8 mouse cellular contexts compared by ENCODE assay signal in genomic region chr17:24839842-24840241, GRCm38 (mm10). TPM values are rescaled to one million over a fixed set of nuclear protein-coding genes. Genes with fewer than 3 reads are reported as not detected.
DNase-seq lines count a peak whose midpoint lies in the region; ATAC-seq and TF ChIP-seq lines count a peak whose summit lies in the region.

Gene Hagh, plus strand, starts transcription at chr17:24840143.

- H3K4me3 ChIP-seq in testis, adult 2 months (ENCODE audit: control insufficient read depth, low read depth, low read length), result no peak within 1 kb of the TSS
- H3K4me3 ChIP-seq in embryonic fibroblast, embryonic 13.5 days (ENCODE audit: insufficient read depth, low read length), result no peak within 1 kb of the TSS
- H3K4me3 ChIP-seq in heart, embryonic 16.5 days (ENCODE audit: low read length), result no peak within 1 kb of the TSS
- H3K4me3 ChIP-seq in neural tube, embryonic 14.5 days (ENCODE audit: low read depth, low read length), result no peak within 1 kb of the TSS

- H3K36me3 ChIP-seq in testis, adult 2 months (ENCODE audit: control insufficient read depth, insufficient read depth, low read length), result no peaks in the 10 kb centered on the region
- H3K36me3 ChIP-seq in heart, embryonic 16.5 days (ENCODE audit: control insufficient read depth, insufficient read depth), result no peaks in the 10 kb centered on the region
- no peaks in the 10 kb centered on the region for H3K36me3 ChIP-seq in neural tube, embryonic 14.5 days (ENCODE audit: control insufficient read depth, insufficient read depth, low read length)

- no peak for DNase-seq in testis, postnatal 14 days (ENCODE audit: low spot score)
- no peak for DNase-seq in left cerebral cortex, postnatal 4 days
- no peak for DNase-seq in T-cell, adult 2 months (ENCODE audit: low spot score)
- no peak for DNase-seq in spleen, postnatal 10 days (ENCODE audit: low spot score in 2 of 2)

- H3K27ac ChIP-seq in testis, adult 2 months (ENCODE audit: control insufficient read depth, insufficient read depth, low read depth, low read length), result no peak within 1 kb of the TSS
- no peak within 1 kb of the TSS for H3K27ac ChIP-seq in embryonic fibroblast, embryonic 13.5 days (ENCODE audit: insufficient read depth, low read length)
- H3K27ac ChIP-seq in heart, embryonic 16.5 days (ENCODE audit: low read length), result no peak within 1 kb of the TSS
- H3K27ac ChIP-seq in neural tube, embryonic 14.5 days (ENCODE audit: low read depth, low read length), result no peak within 1 kb of the TSS

- no peak within 1 kb of the TSS for H3K4me2 ChIP-seq in heart, embryonic 16.5 days (ENCODE audit: low read depth, low read length)
- no peak within 1 kb of the TSS for H3K4me2 ChIP-seq in neural tube, embryonic 14.5 days (ENCODE audit: low read depth, low read length)

- TF ChIP-seq POLR2A in testis, adult 2 months (IDR thresholded peaks at IDR 0.05; ENCODE audit: control insufficient read depth, low read depth, low read length), result no peak
- TF ChIP-seq POLR2A in embryonic fibroblast, embryonic 13.5 days (IDR thresholded peaks at IDR 0.05; ENCODE audit: low read depth, low read length), result no peak

- intact Hi-C loops in left cerebral cortex, postnatal 4 days (cut with DNase I), result no loop called here

- 46% methylated on average over 8 of the region's 8 CpGs for WGBS in heart, embryonic 16.5 days
- WGBS in neural tube, embryonic 14.5 days, result 77% methylated on average over 8 of the region's 8 CpGs

- no peak for TF ChIP-seq CTCF in testis, adult 2 months (IDR thresholded peaks at IDR 0.05; ENCODE audit: control insufficient read depth, insufficient read depth, insufficient replicate concordance, low read depth, low read length)
- TF ChIP-seq CTCF in embryonic fibroblast, embryonic 13.5 days (IDR thresholded peaks at IDR 0.05; ENCODE audit: borderline replicate concordance, insufficient read depth, low read length), result no peak

- ATAC-seq in heart, embryonic 16.5 days (replicated peaks; ENCODE audit: extremely low read depth, insufficient read depth, low FRiP score), result no peak
- ATAC-seq in neural tube, embryonic 14.5 days (ENCODE audit: low read depth), result no peak

- H3K4me1 ChIP-seq in testis, adult 2 months (ENCODE audit: control insufficient read depth, insufficient read depth, low read length), result no peaks in the 10 kb centered on the region; the same call in 1 of the 2 replicates
- no peaks in the 10 kb centered on the region for H3K4me1 ChIP-seq in embryonic fibroblast, embryonic 13.5 days (ENCODE audit: control insufficient read depth, insufficient read depth, low read length)
- H3K4me1 ChIP-seq in heart, embryonic 16.5 days (ENCODE audit: control insufficient read depth, insufficient read depth, low read length), result peaks cover 3% of the 10 kb centered on the region
- no peaks in the 10 kb centered on the region for H3K4me1 ChIP-seq in neural tube, embryonic 14.5 days (ENCODE audit: control insufficient read depth, insufficient read depth, low read length)

- no peaks in the 10 kb centered on the region for H3K9me3 ChIP-seq in heart, embryonic 16.5 days (replicated peaks; ENCODE audit: control insufficient read depth, low read length)
- no peaks in the 10 kb centered on the region for H3K9me3 ChIP-seq in neural tube, embryonic 14.5 days (ENCODE audit: control insufficient read depth, low read length)

- no peaks in the 10 kb centered on the region for H3K27me3 ChIP-seq in testis, adult 2 months (ENCODE audit: control insufficient read depth, insufficient read depth, low read length)
- H3K27me3 ChIP-seq in heart, embryonic 16.5 days (ENCODE audit: control insufficient read depth, insufficient read depth, low read length), result peaks cover 5% of the 10 kb centered on the region
- no peaks in the 10 kb centered on the region for H3K27me3 ChIP-seq in neural tube, embryonic 14.5 days (ENCODE audit: control insufficient read depth, insufficient read depth, low read length)

- no peak within 1 kb of the TSS for H3K9ac ChIP-seq in heart, embryonic 16.5 days (ENCODE audit: low read length)
- H3K9ac ChIP-seq in neural tube, embryonic 14.5 days (replicated peaks; ENCODE audit: low read depth, low read length), result no peak within 1 kb of the TSS

RNA-seq across cellular contexts. Expression of gene Hagh, which starts in this region (rescaled TPM):
- polyA plus RNA-seq in testis, adult 2 months (2012; rRNA removed), result 529 and 573 TPM in 2 replicates
- 14.3 and 18.9 TPM in 2 replicates for polyA plus RNA-seq in embryonic fibroblast, embryonic 13.5 days (2011; ENCODE audit: insufficient read length, low read depth, missing spikeins)
- 69.1 and 71.8 TPM in 2 replicates for polyA plus RNA-seq in heart, embryonic 16.5 days (2015; fragmentation: Nextera tagmentation; extraction: Ambion mirVana)
- 10 to 100 TPM; 48.0 to 50.0 TPM for total RNA-seq in left cerebral cortex, postnatal 4 days (2021)
- 69.1 and 77.2 TPM in 2 replicates for polyA plus RNA-seq in neural tube, embryonic 14.5 days (2014; fragmentation: Nextera tagmentation; extraction: Ambion mirVana)
